Mouse (Mus musculus): ENCODE measurements around the gene Arl6. TPM values are rescaled to one million over a fixed set of nuclear protein-coding genes. Genes with fewer than 3 reads are reported as not detected.

Gene Arl6
- 57.0 and 59.2 TPM in 2 replicates for polyA plus RNA-seq (2014; fragmentation: Nextera tagmentation; extraction: Ambion mirVana)

- no peaks in the 10 kb centered on the region for H3K9me3 ChIP-seq (ENCODE audit: control insufficient read depth, low read length)
- peak within 1 kb of the TSS; percentile 52 for H3K4me3 ChIP-seq (replicated peaks; ENCODE audit: low read depth, low read length)
- no peaks in the 10 kb centered on the region for H3K27me3 ChIP-seq (ENCODE audit: control insufficient read depth, insufficient read depth, low read length)
- ATAC-seq (ENCODE audit: low FRiP score, low TSS enrichment) (peak; percentile 98), DNase-seq (peak; percentile 99)
- H3K4me2 ChIP-seq (ENCODE audit: low read length): peak within 1 kb of the TSS; percentile 69
- H3K9ac ChIP-seq (replicated peaks; ENCODE audit: low read length): peak within 1 kb of the TSS; percentile 77
- peak within 1 kb of the TSS; percentile 99 for H3K27ac ChIP-seq (replicated peaks; ENCODE audit: low read depth, low read length)
- under 1% methylated on average over 46 of the region's 46 CpGs for WGBS
- no peaks in the 10 kb centered on the region for H3K36me3 ChIP-seq (ENCODE audit: control insufficient read depth, insufficient read depth, low read length)
- peaks cover 12% of the 10 kb centered on the region; the same call in 1 of the 2 replicates for H3K4me1 ChIP-seq (ENCODE audit: control insufficient read depth, insufficient read depth, low read length)
Measured at GRCm38 (mm10) chr16:59639102-59639691, at the start of gene Arl6. TSS of gene Arl6 (minus strand) at chr16:59639391.

GRCm38 (mm10) chr16:59685135-59685534, 45.9 kb upstream of the Arl6 start:
- no peaks in the 10 kb centered on the region for H3K9me3 ChIP-seq (ENCODE audit: control insufficient read depth, low read length)
- H3K9ac ChIP-seq (replicated peaks; ENCODE audit: low read length): no peak overlapping the region
- DNase-seq: no peak
- H3K4me3 ChIP-seq (replicated peaks; ENCODE audit: low read depth, low read length): no peak overlapping the region
- ATAC-seq (ENCODE audit: low FRiP score, low TSS enrichment): no peak
- H3K27ac ChIP-seq (replicated peaks; ENCODE audit: low read depth, low read length): no peak overlapping the region
- no peaks in the 10 kb centered on the region for H3K4me1 ChIP-seq (ENCODE audit: control insufficient read depth, insufficient read depth, low read length)
- no peaks in the 10 kb centered on the region for H3K36me3 ChIP-seq (ENCODE audit: control insufficient read depth, insufficient read depth, low read length)
- H3K27me3 ChIP-seq (ENCODE audit: control insufficient read depth, insufficient read depth, low read length): no peaks in the 10 kb centered on the region
- WGBS: 75% methylated on average over 5 of the region's 5 CpGs
- H3K4me2 ChIP-seq (ENCODE audit: low read length): no peak overlapping the region

GRCm38 (mm10) chr16:59683434-59683833, 44.2 kb upstream of the Arl6 start:
- Histone ChIP-seq H3K4me2 (ENCODE audit: low read length) (peak overlapping the region; percentile 16), H3K4me3 (replicated peaks; ENCODE audit: low read depth, low read length) (no peak overlapping the region), H3K27ac (replicated peaks; ENCODE audit: low read depth, low read length) (no peak overlapping the region), H3K27me3 (ENCODE audit: control insufficient read depth, insufficient read depth, low read length) (no peaks in the 10 kb centered on the region), H3K36me3 (ENCODE audit: control insufficient read depth, insufficient read depth, low read length) (no peaks in the 10 kb centered on the region), H3K9ac (replicated peaks; ENCODE audit: low read length) (no peak overlapping the region), H3K9me3 (ENCODE audit: control insufficient read depth, low read length) (no peaks in the 10 kb centered on the region), H3K4me1 (ENCODE audit: control insufficient read depth, insufficient read depth, low read length) (no peaks in the 10 kb centered on the region)
- peak; percentile 97 for DNase-seq
- peak; percentile 86 for ATAC-seq (ENCODE audit: low FRiP score, low TSS enrichment)
- 5% methylated on average over 8 of the region's 8 CpGs for WGBS

GRCm38 (mm10) chr16:59682216-59682891, 43.2 kb upstream of the Arl6 start:
- H3K27ac ChIP-seq (replicated peaks; ENCODE audit: low read depth, low read length): no peak overlapping the region
- H3K4me3 ChIP-seq (replicated peaks; ENCODE audit: low read depth, low read length): no peak overlapping the region
- no peaks in the 10 kb centered on the region for H3K27me3 ChIP-seq (ENCODE audit: control insufficient read depth, insufficient read depth, low read length)
- DNase-seq (no peak), ATAC-seq (ENCODE audit: low FRiP score, low TSS enrichment) (no peak)
- H3K36me3 ChIP-seq (ENCODE audit: control insufficient read depth, insufficient read depth, low read length): no peaks in the 10 kb centered on the region
- no peaks in the 10 kb centered on the region for H3K9me3 ChIP-seq (ENCODE audit: control insufficient read depth, low read length)
- H3K9ac ChIP-seq (replicated peaks; ENCODE audit: low read length): no peak overlapping the region
- no peaks in the 10 kb centered on the region for H3K4me1 ChIP-seq (ENCODE audit: control insufficient read depth, insufficient read depth, low read length)
- 82% methylated on average over 8 of the region's 8 CpGs for WGBS
- H3K4me2 ChIP-seq (ENCODE audit: low read length): no peak overlapping the region

- no peak overlapping the region for H3K27ac ChIP-seq (replicated peaks; ENCODE audit: low read depth, low read length)
- 92% methylated on average over 2 of the region's 2 CpGs for WGBS
Measured at GRCm38 (mm10) chr16:59666938-59667337, 27.7 kb upstream of the Arl6 start.

GRCm38 (mm10) chr16:59643766-59644165, 4.6 kb upstream of the Arl6 start:
- H3K27ac ChIP-seq (replicated peaks; ENCODE audit: low read depth, low read length): no peak overlapping the region
- ATAC-seq (ENCODE audit: low FRiP score, low TSS enrichment) (no peak), DNase-seq (no peak)
- no peak overlapping the region for H3K4me2 ChIP-seq (ENCODE audit: low read length)
- H3K27me3 ChIP-seq (ENCODE audit: control insufficient read depth, insufficient read depth, low read length): no peaks in the 10 kb centered on the region
- H3K9ac ChIP-seq (replicated peaks; ENCODE audit: low read length): no peak overlapping the region
- no peaks in the 10 kb centered on the region for H3K4me1 ChIP-seq (ENCODE audit: control insufficient read depth, insufficient read depth, low read length)
- WGBS: 57% methylated on average over 2 of the region's 2 CpGs
- H3K4me3 ChIP-seq (replicated peaks; ENCODE audit: low read depth, low read length): no peak overlapping the region
- no peaks in the 10 kb centered on the region for H3K9me3 ChIP-seq (ENCODE audit: control insufficient read depth, low read length)
- no peaks in the 10 kb centered on the region for H3K36me3 ChIP-seq (ENCODE audit: control insufficient read depth, insufficient read depth, low read length)

More at GRCm38 (mm10) chr16:59666938-59667337, 27.7 kb upstream of the Arl6 start:
- no peak overlapping the region for H3K4me2 ChIP-seq (ENCODE audit: low read length)
- H3K4me3 ChIP-seq (replicated peaks; ENCODE audit: low read depth, low read length): no peak overlapping the region
- DNase-seq (no peak), ATAC-seq (ENCODE audit: low FRiP score, low TSS enrichment) (no peak)
- H3K9ac ChIP-seq (replicated peaks; ENCODE audit: low read length): no peak overlapping the region
- H3K9me3 ChIP-seq (ENCODE audit: control insufficient read depth, low read length): no peaks in the 10 kb centered on the region
- no peaks in the 10 kb centered on the region for H3K4me1 ChIP-seq (ENCODE audit: control insufficient read depth, insufficient read depth, low read length)
- H3K36me3 ChIP-seq (ENCODE audit: control insufficient read depth, insufficient read depth, low read length): no peaks in the 10 kb centered on the region
- H3K27me3 ChIP-seq (ENCODE audit: control insufficient read depth, insufficient read depth, low read length): no peaks in the 10 kb centered on the region

GRCm38 (mm10) chr16:59639985-59640384, 794 bp upstream of the Arl6 start:
- no peak overlapping the region for H3K4me3 ChIP-seq (replicated peaks; ENCODE audit: low read depth, low read length)
- no peaks in the 10 kb centered on the region for H3K9me3 ChIP-seq (ENCODE audit: control insufficient read depth, low read length)
- H3K27me3 ChIP-seq (ENCODE audit: control insufficient read depth, insufficient read depth, low read length): no peaks in the 10 kb centered on the region
- H3K4me1 ChIP-seq (ENCODE audit: control insufficient read depth, insufficient read depth, low read length): peaks cover 12% of the 10 kb centered on the region; the same call in 1 of the 2 replicates
- ATAC-seq (ENCODE audit: low FRiP score, low TSS enrichment) (no peak), DNase-seq (no peak)
- no peak overlapping the region for H3K27ac ChIP-seq (replicated peaks; ENCODE audit: low read depth, low read length)
- no peak overlapping the region for H3K9ac ChIP-seq (replicated peaks; ENCODE audit: low read length)
- H3K36me3 ChIP-seq (ENCODE audit: control insufficient read depth, insufficient read depth, low read length): no peaks in the 10 kb centered on the region
- WGBS: 90% methylated on average over 3 of the region's 3 CpGs
- H3K4me2 ChIP-seq (ENCODE audit: low read length): peak overlapping the region; percentile 69

GRCm38 (mm10) chr16:59634598-59634997, 4.6 kb downstream of the Arl6 start:
- DNase-seq: no peak
- Histone ChIP-seq H3K36me3 (ENCODE audit: control insufficient read depth, insufficient read depth, low read length) (peaks cover 6% of the 10 kb centered on the region), H3K9ac (replicated peaks; ENCODE audit: low read length) (no peak overlapping the region), H3K27me3 (ENCODE audit: control insufficient read depth, insufficient read depth, low read length) (no peaks in the 10 kb centered on the region), H3K27ac (replicated peaks; ENCODE audit: low read depth, low read length) (no peak overlapping the region), H3K9me3 (ENCODE audit: control insufficient read depth, low read length) (no peaks in the 10 kb centered on the region), H3K4me1 (ENCODE audit: control insufficient read depth, insufficient read depth, low read length) (peaks cover 12% of the 10 kb centered on the region; the same call in 1 of the 2 replicates), H3K4me3 (replicated peaks; ENCODE audit: low read depth, low read length) (no peak overlapping the region), H3K4me2 (ENCODE audit: low read length) (no peak overlapping the region)
- 93% methylated on average over 2 of the region's 2 CpGs for WGBS
- no peak for ATAC-seq (ENCODE audit: low FRiP score, low TSS enrichment)

GRCm38 (mm10) chr16:59621554-59621953, 17.6 kb downstream of the Arl6 start:
- Histone ChIP-seq H3K27me3 (ENCODE audit: control insufficient read depth, insufficient read depth, low read length) (no peaks in the 10 kb centered on the region), H3K9me3 (ENCODE audit: control insufficient read depth, low read length) (no peaks in the 10 kb centered on the region), H3K36me3 (ENCODE audit: control insufficient read depth, insufficient read depth, low read length) (no peaks in the 10 kb centered on the region), H3K9ac (replicated peaks; ENCODE audit: low read length) (no peak overlapping the region), H3K4me1 (ENCODE audit: control insufficient read depth, insufficient read depth, low read length) (no peaks in the 10 kb centered on the region), H3K27ac (replicated peaks; ENCODE audit: low read depth, low read length) (no peak overlapping the region), H3K4me3 (replicated peaks; ENCODE audit: low read depth, low read length) (no peak overlapping the region), H3K4me2 (ENCODE audit: low read length) (no peak overlapping the region)
- DNase-seq (no peak), ATAC-seq (ENCODE audit: low FRiP score, low TSS enrichment) (no peak)
- 97% methylated on average over 2 of the region's 2 CpGs for WGBS

Measured in midbrain, embryonic 14.5 days (tissue).